Mouse (Mus musculus): Measurements from ENCODE around the gene Alg12.
"Not testable (repeated sequence)": the region's sequence is repeated elsewhere in the genome, so short reads cannot be mapped to it uniquely, and the experiment has no call there.

The Alg12 gene

DNA sequence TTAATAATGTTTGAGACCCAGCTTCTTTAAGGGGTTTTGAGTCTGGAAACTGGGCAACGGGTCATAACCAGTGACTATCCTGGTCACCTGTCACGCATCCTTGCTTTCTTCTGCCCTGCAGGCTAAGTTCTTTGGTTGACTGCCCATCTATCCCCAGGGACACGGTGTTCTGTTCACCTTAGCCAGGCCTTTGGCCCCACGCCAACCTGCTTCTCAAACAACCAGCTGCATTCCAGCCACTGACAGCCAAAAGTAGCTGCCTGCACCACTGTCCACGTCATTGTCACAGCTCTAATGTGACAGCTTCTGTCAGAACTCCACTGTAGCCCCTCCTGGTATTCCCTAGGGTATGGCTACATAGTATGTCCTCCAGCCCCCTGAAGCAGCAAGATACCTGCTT, 12.4 kb upstream of the Alg12 start:
- no peak for DNase-seq (ENCODE audit: low spot score)

DNA sequence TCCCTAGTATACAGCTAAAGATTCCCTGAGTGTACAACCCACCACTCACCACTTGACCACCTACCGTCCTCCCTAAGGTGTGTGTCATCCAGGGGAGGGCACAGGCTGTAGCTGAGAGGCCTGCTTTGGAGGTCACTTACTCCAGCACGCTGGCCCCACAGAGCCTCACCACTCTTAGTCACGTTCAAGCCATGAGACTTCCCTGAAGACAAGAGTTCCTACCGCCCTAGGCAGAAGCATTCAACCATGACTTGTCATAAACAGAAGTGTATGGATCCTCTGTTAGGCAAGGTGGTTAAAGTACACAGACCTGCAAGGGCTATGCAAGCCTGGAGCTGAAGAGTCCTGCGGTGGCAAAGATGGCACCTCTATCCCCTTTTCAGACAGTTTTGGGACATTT, 11.6 kb upstream of the Alg12 start:
- DNase-seq (ENCODE audit: low spot score) = no peak

DNA sequence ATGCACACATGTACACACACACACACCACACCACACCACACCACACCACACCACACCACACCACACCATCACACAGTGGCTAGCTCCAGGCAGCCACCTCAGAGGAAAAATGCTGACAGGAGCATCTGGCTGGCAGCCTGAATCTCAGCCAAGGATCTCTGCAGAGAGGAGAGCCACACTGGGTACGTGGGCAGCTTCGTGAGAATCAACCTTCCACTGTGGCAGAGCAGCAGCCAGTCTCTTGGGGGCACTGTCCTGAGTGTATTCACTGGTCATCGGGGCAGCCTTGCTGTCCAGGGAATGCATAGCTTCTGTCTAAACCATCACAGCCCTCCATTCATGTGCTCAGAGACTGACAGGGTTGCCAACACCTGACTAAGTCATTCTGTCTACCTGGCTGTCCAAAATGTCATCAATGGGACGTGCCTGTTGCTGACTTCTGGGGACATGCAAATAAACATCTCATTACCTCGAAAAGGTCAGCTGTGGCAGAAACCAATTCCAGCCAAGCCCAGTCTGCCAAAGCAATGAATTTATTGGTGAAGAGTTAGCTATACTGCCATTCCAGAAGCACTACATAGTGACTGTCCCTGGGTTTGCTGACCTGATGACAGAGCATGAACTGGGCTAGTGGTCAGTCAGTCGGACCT, 10.8 kb upstream of the Alg12 start:
- no peak for DNase-seq (ENCODE audit: low spot score)

DNA sequence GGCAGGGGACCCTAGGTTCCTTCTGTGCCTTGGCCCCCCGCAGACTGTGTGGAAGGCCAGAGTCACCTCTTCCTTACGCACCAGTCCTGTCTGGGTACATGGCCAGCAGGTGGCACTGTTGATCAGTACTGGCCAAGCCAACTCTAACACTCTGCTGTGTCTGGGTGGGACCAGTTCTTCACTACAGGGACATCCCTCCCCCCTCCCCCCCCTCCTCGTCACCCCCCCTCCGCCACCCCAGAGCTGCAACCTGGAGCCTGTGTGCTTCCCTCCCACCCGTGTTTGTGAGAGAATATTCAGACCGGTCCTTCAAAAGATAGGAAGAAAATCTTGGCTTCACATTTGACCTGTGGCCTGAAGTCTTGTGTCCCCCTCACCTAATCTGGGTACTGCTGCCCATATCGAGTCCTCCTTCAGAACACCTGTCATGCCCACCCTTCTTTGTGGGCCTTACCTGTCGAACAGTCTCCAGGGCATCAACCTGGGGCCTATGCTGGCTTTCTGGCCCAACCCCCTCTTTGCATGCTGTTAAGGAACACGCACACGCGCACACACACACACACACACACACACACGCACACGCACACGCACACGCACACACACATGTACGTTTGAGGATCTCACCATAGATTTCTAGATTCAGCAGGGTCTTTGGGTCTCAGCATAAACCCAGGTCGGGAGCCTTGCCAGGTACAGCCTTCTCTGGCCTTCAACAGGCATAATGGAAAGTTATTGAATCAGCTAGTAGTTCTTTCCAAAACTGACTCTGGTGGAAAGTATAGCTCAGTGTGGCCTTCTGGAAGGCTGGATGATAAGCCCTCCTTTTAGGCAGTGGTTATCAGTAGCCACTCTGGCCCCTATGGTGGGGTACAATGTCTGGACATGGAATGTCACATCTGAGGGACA, 9.9 kb upstream of the Alg12 start:
- peak; percentile 78 for DNase-seq (ENCODE audit: low spot score)

DNA sequence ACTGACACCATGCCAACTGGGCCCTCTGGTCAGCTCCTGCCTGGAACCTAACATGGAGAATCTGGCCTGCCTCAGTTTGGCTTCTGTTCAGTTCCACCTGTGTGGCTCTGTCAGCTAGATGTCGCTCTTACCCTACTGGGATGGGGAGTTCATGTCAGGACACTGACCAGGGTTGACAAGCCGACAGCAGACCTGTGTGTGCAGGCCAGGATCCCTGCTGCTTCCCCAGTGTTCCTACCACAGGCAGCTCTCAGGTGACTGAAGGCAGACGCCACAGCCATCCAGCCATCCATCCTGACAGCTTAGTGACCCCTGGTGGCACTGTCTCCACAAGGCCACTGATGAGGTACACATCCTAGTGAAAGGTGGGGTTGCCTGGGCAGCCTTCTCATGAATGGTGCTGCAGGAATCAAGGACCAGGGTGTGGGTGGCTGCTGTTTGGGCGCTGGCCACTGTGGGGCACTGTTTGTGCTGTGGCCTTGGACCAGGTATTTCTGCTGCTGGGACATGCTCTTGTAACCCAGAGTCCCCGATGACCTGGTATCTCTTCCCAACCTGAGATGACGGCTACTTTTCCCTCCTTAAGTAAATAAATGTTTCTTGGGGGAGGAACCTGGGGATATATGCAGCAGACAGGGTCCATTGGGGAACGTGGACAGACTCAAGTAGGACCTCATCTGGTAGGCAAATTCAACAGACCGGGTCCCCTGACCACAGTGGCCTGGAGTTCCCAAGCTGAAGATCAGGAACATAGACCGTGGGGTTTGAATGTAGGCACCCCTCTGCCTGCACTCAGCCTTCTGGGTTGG, 9.1 kb upstream of the Alg12 start:
- DNase-seq (ENCODE audit: low spot score) = no peak

DNA sequence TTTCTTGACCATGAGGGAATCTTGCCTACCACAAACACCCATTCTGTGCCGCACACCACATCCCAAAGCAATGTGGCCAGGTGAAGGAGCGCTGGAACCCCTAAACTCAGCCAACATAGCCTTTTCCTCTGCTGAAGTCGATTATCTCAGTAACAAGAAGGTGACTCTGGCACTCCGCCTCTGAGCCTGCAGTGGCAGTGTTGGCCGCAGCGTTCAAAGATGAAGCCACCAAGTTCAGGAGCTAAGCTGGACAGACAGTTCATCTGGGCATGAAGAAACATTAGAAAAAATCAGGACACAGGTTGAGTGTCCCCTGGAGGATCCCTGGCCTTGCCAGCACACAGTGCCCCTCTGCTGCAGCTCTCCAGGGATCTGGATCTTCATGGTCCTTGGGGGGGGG, 8.3 kb upstream of the Alg12 start:
- no peak for DNase-seq (ENCODE audit: low spot score)

DNA sequence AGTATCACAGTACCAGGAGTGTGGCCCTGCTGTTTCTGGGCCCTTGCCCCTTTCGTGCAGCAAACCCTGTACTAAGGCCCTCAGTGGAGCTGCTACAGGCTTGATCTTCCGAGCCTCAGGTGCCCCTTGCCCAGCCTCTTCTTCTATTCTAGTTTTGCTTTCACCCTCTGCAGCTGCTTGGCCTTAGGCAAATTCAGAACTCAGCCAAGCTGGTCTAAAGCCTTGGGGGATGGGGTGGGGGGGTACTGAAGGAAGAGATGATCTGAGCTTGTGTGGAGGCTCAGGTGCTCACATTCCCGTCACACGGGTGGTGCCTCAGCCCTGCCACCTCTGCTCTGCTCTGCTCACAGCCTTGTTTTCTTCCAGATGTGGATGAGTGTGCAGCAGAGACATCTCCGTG, 4.3 kb upstream of the Alg12 start:
- DNase-seq (ENCODE audit: low spot score) = no peak

DNA sequence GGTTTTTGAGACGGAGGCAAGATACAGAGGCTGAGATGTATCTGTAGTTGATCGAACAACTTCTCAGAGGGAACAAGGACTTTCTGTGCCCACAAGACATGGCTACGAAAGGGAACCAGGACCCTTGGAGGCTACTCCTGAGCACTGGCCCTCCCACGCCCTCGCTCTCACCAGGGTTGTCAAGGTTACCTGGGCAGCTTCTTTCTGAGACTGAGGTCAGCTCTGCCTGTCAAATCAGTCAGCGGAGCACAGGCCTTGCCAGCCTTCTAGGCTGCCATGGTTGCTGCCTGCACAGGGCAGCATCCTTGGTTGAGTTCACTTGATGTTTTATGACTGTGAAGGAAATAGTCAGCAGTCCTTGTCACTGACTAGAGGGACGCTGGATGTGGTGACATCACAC, 3.4 kb upstream of the Alg12 start:
- no peak for DNase-seq (ENCODE audit: low spot score)

DNA sequence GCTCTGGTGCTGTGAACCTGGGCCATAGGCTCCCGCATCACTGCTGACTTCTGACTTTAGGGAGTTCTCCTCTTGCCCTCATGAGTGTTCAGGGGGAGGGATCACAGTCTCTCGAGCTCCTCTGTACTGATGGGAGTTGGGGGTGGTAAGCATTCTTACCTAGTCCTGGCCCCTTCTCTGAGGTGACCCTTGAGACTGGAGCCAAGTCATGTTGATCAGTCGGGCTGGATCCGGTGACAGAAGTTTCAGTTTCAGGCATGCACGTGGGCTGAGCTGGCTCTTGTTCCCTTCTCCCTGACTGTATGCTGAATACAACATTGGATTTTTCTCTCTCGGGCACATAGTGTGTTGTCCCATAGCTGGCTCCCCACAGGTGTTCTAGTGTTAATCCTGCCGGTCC, 2.3 kb upstream of the Alg12 start:
- no peak for DNase-seq (ENCODE audit: low spot score)

DNA sequence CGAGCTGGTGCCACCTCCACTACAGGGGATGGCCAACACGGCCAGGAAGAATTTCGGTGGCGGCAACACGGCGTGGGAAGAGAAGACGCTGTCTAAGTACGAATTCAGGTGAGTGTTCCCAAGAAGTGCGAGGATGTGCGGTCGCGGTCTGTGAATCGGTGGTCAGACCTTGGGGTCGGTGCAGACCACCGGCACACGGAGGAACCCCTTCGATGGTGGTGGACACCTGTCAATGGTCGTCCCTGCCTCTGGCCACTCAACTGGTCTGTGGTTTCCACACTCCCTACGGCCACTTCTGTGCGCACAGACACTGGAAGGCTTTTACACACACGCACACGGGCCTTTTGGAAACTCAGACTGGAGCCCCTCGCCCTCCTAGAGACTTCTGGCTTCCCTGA, 787 bp upstream of the Alg12 start:
- DNase-seq (ENCODE audit: low spot score) = no peak

DNA sequence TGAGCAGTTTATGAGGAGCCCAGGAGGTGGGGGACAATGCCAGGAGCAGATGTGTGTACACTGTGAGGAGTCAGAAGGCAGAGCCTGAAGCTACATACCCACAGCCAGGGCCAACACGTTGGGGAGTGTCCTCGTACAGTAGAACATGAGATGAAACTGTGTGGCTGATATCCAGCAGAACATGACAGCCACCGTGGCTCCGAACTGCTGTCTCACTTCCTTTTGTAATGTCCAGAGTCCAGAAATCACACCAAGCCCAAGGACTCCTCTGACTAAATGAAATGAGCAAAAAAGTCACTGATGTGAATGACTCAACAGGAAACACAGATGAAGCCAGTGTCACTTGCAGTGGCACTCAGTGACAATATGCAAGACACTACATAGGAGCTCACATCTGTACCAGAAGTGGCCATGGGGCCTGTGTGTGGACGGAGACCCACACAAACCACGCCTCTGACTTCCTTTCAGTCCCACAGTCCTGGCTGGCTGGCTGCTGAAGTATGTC, 3.9 kb downstream of the Alg12 start:
- no peak for DNase-seq (ENCODE audit: low spot score)

DNA sequence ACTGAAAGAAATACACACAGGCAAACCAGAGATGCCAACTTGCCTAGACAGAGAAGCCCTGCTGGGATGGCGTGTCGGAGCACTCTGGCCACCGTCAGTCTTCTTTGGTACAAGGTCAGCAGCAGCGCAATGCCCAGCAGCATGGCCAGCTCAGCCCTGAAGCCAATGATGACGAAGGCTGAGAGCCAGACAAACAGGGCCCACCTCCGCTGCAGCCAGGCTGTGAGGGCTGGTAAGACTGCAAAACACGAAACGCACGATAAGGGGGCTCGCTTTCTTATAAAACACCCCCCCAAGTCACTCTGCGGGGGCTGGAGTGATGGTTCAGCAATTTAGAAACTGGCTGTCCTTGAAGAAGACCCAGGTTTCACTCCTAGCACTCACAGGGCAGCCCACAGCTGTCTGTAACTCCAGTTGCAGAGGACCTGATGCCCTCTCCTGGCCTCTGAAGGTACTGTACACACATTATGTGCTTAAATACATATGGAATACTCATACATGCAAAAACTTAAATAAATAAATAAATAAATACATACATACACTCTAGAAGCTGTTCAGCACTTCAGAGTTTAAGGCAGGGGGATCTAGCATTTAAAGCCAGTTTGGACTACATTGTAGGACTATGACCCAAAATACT, 4.6 kb downstream of the Alg12 start:
- no peak for DNase-seq (ENCODE audit: low spot score)

DNA sequence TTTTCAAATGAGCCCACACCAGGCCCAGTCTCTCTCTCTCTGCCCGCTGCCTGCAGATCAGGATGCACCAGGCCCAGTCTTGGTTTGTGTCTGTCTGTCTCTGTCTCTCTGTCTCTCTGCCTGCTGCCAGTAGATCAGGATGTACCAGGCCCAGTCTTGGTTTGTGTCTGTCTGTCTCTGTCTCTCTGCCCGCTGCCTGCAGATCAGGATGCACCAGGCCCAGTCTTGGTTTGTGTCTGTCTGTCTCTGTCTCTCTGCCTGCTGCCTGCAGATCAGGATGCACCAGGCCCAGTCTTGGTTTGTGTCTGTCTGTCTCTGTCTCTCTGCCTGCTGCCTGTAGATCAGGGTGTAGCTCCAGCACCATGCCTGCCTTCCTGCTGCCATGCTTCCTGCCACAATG, 5.2 kb downstream of the Alg12 start:
- not testable (repeated sequence) for DNase-seq (ENCODE audit: low spot score)

DNA sequence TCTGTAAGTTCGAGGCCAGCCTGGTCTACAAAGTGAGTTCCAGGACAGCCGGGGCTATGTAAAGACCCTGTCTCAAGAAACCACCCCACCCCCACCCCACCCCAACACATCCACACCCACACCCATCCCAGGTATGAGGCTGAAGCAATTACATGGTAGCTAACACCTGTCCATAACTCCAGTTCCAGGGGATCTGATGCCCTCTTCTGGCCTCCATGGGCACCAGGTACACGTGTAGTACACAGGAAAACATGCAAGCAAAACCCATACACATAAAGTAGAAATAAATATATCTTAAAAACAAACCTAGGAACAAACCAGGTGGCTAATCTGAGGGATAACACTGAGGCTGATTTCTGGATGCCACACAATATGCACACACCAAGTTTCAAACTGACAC, 5.9 kb downstream of the Alg12 start:
- no peak for DNase-seq (ENCODE audit: low spot score)

DNA sequence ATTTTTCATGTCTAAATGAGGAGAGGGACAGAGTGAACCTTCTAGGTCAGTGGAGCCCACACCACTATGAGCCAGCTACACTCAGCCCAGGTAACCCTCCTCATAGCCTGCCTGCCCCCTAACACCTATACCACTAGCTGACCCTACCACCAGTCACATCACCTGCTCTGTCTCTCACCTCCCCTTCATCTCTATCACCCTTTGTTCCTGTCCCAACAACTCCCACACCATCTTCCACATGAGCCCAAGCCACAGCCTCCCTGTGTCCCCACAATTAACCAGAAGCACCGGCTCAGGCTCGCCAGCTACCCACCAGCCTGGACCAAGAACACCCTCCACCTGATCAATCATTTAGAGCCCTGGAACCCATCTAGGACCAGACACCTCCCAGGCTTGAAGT, 8.7 kb downstream of the Alg12 start:
- DNase-seq (ENCODE audit: low spot score) = no peak

DNA sequence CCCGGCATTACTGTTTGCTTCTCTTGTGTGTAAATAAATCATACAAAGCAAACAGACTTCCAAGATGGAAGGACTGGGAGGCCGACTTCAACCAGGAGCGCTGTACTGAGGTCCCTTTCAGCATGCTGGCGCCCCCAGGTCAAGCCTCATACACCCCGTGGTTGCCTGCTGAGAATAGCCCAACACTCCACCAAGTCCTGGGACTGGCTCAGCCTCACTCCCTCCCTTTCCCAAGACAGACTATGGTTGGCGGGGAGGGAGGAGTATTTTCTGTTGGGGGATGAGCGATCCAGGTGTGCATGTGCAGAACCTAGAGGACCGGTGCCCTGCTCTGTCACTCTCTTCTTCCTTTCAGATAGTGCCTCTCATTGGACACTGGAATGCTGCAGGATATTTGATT, 11.0 kb downstream of the Alg12 start:
- no peak for DNase-seq (ENCODE audit: low spot score)

DNA sequence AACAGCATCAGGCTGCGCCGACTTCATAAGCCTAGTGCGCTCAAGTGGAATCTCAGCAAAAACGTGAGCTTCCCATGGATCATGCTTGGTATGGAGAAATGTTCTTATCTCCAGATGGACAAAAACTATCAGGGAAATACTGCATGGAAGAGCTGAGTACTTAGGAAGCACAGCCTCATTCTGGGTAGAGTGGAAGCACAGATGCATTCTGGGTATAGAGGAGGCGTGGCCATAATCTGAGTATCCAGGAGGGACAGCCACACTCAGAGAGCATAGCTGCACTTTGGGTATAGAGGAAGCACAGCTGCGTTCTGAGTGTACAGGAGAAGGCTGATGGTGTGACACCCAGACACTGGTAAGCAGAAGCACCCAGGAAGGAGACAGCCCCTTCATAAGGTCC, 16.8 kb downstream of the Alg12 start:
- no peak for DNase-seq (ENCODE audit: low spot score)

DNA sequence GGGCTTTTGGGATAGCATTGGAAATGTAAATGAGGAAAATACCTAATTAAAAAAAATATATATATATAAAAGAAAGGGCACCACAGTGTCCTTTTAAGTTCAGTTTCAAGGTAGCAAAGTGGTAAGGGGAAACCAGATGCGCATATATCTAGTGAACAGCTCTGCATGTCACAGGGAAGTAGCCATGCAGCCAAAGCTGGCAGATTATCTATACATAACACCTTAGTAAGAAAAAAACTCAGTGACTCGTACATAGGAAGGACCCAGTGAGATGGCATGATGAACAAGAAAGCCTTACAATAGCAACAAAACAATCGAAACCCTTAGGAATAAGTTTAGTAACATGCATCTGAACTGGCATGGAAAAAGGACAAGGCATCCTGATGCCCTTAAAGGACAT, 17.2 kb downstream of the Alg12 start:
- DNase-seq (ENCODE audit: low spot score) = no peak

DNA sequence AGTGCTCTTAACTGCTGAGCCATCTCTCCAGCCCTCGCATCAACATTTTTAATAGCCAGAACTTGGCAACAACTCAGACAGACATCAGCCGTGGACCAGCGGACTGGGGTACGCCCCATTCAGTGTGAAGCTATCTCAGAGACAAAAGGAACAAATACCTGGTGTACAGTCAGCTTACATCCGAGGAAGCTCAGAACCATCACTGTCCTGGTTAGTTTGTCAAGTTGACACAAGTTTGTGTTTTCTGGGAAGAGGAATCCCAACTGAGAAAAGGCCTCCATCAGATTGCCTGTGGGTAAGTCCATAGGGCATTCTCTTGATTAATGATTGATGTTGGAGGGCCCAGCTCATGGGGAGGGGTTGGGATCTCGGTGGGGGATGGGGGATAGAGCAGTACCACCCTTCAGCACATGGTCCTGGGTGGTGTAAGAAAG, 18.2 kb downstream of the Alg12 start:
- no peak for DNase-seq (ENCODE audit: low spot score)

DNA sequence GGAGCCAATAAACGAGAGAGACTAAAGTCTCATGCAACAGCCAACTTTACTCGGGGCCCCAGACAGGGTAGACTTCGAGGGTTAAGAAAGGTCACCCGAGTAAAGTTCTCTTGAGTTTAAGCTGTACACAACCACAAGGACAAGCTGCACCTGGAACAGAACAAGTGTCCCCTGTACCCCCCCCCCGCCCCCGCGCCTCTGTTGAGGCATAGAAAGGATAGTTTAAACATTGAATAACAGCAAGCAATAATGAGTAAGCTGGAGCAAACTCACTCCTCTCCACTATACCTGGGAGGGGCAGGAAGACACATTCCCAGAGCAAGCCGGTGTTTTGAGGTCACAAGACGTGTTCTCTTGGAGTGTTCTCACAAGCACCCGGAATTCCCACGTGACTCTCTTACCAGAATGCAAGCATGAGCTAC, 19.2 kb downstream of the Alg12 start:
- no peak for DNase-seq (ENCODE audit: low spot score)

DNA sequence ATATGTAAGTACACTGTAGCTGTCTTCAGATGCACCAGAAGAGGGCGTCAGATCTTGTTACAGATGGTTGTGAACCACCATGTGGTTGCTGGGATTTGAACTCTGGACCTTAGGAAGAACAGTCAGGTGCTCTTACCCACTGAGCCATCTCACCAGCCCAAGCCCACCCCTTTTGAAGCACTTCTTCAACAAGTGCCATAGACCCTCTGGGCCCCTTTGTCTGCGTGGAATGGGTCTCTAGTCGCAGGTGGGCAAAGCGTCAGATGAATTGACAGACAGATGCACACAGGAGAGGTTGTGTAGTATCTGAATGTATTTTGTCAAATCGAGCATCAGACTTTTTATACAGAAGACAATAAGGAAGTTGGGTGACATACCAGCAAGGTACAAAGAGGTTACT, 24.4 kb downstream of the Alg12 start:
- DNase-seq (ENCODE audit: low spot score) = not testable (repeated sequence)
